1 mouse cellular context compared by ENCODE assay signal in the genomic region with DNA sequence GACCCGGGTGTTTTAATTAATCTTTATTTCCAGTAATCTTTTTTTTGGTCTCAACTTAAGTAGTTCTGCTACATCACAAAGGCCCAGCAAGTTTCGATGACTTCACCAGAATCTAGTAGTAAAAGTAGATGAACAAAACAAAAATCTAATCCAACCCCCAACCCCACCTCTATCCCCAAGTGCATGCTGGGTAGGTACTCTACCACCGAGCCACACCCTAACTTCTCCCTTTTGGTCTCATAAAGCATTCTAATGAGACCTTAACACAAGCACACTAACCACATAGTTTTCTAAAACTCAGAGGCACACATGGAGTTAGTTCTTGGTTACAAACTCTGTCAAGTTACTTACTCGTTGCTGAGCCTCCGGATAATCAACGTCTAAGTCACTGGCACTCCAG.
A peak's percentile ranks its signal among the peaks of the same experiment; 100 is the strongest.
TF ChIP-seq lines count a peak whose summit lies in the region.

No protein-coding gene starts in this region.

TF ChIP-seq in MEL, 35 proteins besides CTCF, POLR2A, EP300 and RAD21 (continued from another document):
- no peak for TF ChIP-seq UBTF (IDR thresholded peaks at IDR 0.05; ENCODE audit: borderline replicate concordance, insufficient read depth, low read depth, low read length)
- no peak for TF ChIP-seq MYB (IDR thresholded peaks at IDR 0.05; ENCODE audit: low read depth, low read length)
- 0 out of 2 replicates have a peak, but pooled peaks have one; percentile 52 for TF ChIP-seq HCFC1 (IDR thresholded peaks at IDR 0.05; ENCODE audit: low read depth, low read length)
- no peak for TF ChIP-seq MAFK (IDR thresholded peaks at IDR 0.05; ENCODE audit: borderline replicate concordance, low read depth, low read length)
- TF ChIP-seq NRF1 (IDR thresholded peaks at IDR 0.05; ENCODE audit: insufficient read depth, low read depth, low read length, poor library complexity, severe bottlenecking) = no peak
- no peak for TF ChIP-seq USF1 (IDR thresholded peaks at IDR 0.05; ENCODE audit: low read depth, low read length)
- no peak for TF ChIP-seq ZNF384 (IDR thresholded peaks at IDR 0.05; ENCODE audit: low read depth, low read length)
- no peak for TF ChIP-seq SMC3 (IDR thresholded peaks at IDR 0.05; ENCODE audit: low read depth, low read length)
- TF ChIP-seq GABPA (IDR thresholded peaks at IDR 0.05; ENCODE audit: low read depth, low read length) = no peak
- TF ChIP-seq SIN3A (IDR thresholded peaks at IDR 0.05; ENCODE audit: low read length) = 0 out of 2 replicates have a peak, but pooled peaks have one; percentile 2
- TF ChIP-seq BHLHE40 (IDR thresholded peaks at IDR 0.05; ENCODE audit: borderline replicate concordance, low read depth, low read length) = no peak
- no peak for TF ChIP-seq TCF12 (IDR thresholded peaks at IDR 0.05; ENCODE audit: low read depth, low read length)
- TF ChIP-seq NELFE (IDR thresholded peaks at IDR 0.05; ENCODE audit: low read depth, low read length) = no peak
- TF ChIP-seq TBP (IDR thresholded peaks at IDR 0.05; ENCODE audit: low read depth, low read length) = peak; percentile 22; the same call in 1 of the 2 replicates
- no peak for TF ChIP-seq MEF2A (IDR thresholded peaks at IDR 0.05; ENCODE audit: extremely low read depth, insufficient replicate concordance, low read depth, low read length, poor library complexity, severe bottlenecking)
- TF ChIP-seq ETS1 (IDR thresholded peaks at IDR 0.05; ENCODE audit: low read depth, low read length) = 0 out of 2 replicates have a peak, but pooled peaks have one; percentile 7
- peak; percentile 50; the same call in 1 of the 2 replicates for TF ChIP-seq MYC (IDR thresholded peaks at IDR 0.05; ENCODE audit: low read depth, low read length)
- no peak for TF ChIP-seq MAZ (IDR thresholded peaks at IDR 0.05; ENCODE audit: low read depth, low read length)
- TF ChIP-seq ELF1 (IDR thresholded peaks at IDR 0.05; ENCODE audit: low read depth, low read length) = no peak
- peak; percentile 45 for TF ChIP-seq RCOR1 (IDR thresholded peaks at IDR 0.05; ENCODE audit: low read depth, low read length)
- TF ChIP-seq MXI1 (IDR thresholded peaks at IDR 0.05; ENCODE audit: low read depth, low read length) = peak; percentile 31; the same call in 1 of the 2 replicates
- no peak for TF ChIP-seq KAT2A (conservative IDR thresholded peaks at IDR 0.05; ENCODE audit: low read depth, low read length)
- TF ChIP-seq ZKSCAN1 (IDR thresholded peaks at IDR 0.05; ENCODE audit: low read depth, low read length) = no peak
- TF ChIP-seq TAL1 (IDR thresholded peaks at IDR 0.05; ENCODE audit: low read length) = no peak
- no peak for TF ChIP-seq POLR2AphosphoS5 (IDR thresholded peaks at IDR 0.05; ENCODE audit: borderline replicate concordance, low read depth, low read length)
- no peak for TF ChIP-seq CHD2 (IDR thresholded peaks at IDR 0.05; ENCODE audit: low read length)
- TF ChIP-seq USF2 (IDR thresholded peaks at IDR 0.05; ENCODE audit: borderline replicate concordance in 1 of 2, insufficient read depth in 1 of 2, low read depth in 1 of 2, low read length in 2 of 2) = no peak
